Mouse (Mus musculus) lung, embryonic 15.5 days (tissue): ENCODE data around the gene Peli1. TPM values are rescaled to one million over a fixed set of nuclear protein-coding genes. Genes with fewer than 3 reads are reported as not detected.
"Not testable (repeated sequence)": the region's sequence is repeated elsewhere in the genome, so short reads cannot be mapped to it uniquely, and the experiment has no call there.

Experiments
- ATAC-seq: fragments of 200-750 bp; cut with Nextera tagmentation; 2 replicates; pipeline ENCODE4 v1.8.0; 2017; ENCODE audit warnings: moderate number of reproducible peaks, borderline replicate concordance; ENCODE audit not compliant: low FRiP score, low TSS enrichment; ENCODE audit errors: extremely low read depth
- H3K27ac ChIP-seq: fragments of 300-500 bp; sonication (generic); 2 replicates; pipeline ENCODE4 v1.5.1; 2015; ENCODE audit warnings: moderate library complexity, mild to moderate bottlenecking, inconsistent platforms
- H3K27me3 ChIP-seq: fragments of 300-500 bp; sonication (generic); 2 replicates; pipeline ENCODE4 v1.6.1; 2015; ENCODE audit warnings: inconsistent platforms
- H3K36me3 ChIP-seq: fragments of 300-500 bp; sonication (generic); 2 replicates; pipeline ENCODE4 v1.6.1; 2015; ENCODE audit warnings: inconsistent platforms
- H3K4me1 ChIP-seq: fragments of 300-500 bp; sonication (generic); 2 replicates; pipeline ENCODE4 v1.6.1; 2015; ENCODE audit warnings: inconsistent platforms
- H3K4me2 ChIP-seq: fragments of 300-500 bp; sonication (generic); 2 replicates; pipeline ENCODE4 v1.6.1; 2015; ENCODE audit warnings: inconsistent platforms, mild to moderate bottlenecking, moderate library complexity
- H3K4me3 ChIP-seq: fragments of 300-500 bp; sonication (generic); 2 replicates; pipeline ENCODE4 v1.5.1; 2015; ENCODE audit warnings: mild to moderate bottlenecking, inconsistent platforms
- H3K9ac ChIP-seq: fragments of 300-500 bp; sonication (generic); 2 replicates; pipeline ENCODE4 v1.6.1; 2015; ENCODE audit warnings: inconsistent platforms
- H3K9me3 ChIP-seq: fragments of 300-500 bp; sonication (generic); 2 replicates; pipeline ENCODE4 v1.6.1; 2016; ENCODE audit warnings: inconsistent platforms
- WGBS: fragments of 180-500 bp; shearing (Covaris S2); methylation state at CpG from one replicate; pipeline ENCODE4 v1.1.7; 2015; 5-methylcytosine and 5-hydroxymethylcytosine counted together
- polyA plus RNA-seq: library from polyadenylated mRNA; unstranded; fragments of >200 nt; fragmentation: Nextera tagmentation; extraction: Ambion mirVana; gene quantifications from 2 replicates; pipeline ENCODE4 v1.2.1, GENCODE M21; 2015

The Peli1 gene
- polyA plus RNA-seq, 1 experiment from 2014 or later: 55.3 TPM

- H3K4me3 ChIP-seq: no peak overlapping the region
- H3K27me3 ChIP-seq: no peaks in the 10 kb centered on the region
- ATAC-seq: no peak
These were observed 85.4 kb downstream of the Peli1 start for GRCm38 (mm10) chr11:21176491-21176890.

GRCm38 (mm10) chr11:21178343-21178742 lies 87.3 kb downstream of the Peli1 start:
- no peak overlapping the region for H3K27ac ChIP-seq
- H3K4me1 ChIP-seq: peaks cover 23% of the 10 kb centered on the region
- H3K36me3 ChIP-seq: no peaks in the 10 kb centered on the region
- ATAC-seq: no peak
- WGBS: 22% methylated on average over 4 of the region's 4 CpGs
- H3K27me3 ChIP-seq: no peaks in the 10 kb centered on the region
- H3K4me3 ChIP-seq: no peak overlapping the region
- no peaks in the 10 kb centered on the region for H3K9me3 ChIP-seq
- no peak overlapping the region for H3K4me2 ChIP-seq
- H3K9ac ChIP-seq: no peak overlapping the region

More at GRCm38 (mm10) chr11:21176491-21176890, 85.4 kb downstream of the Peli1 start:
- Histone ChIP-seq H3K36me3 (no peaks in the 10 kb centered on the region), H3K27ac (no peak overlapping the region), H3K9ac (no peak overlapping the region), H3K4me1 (peaks cover 26% of the 10 kb centered on the region), H3K9me3 (no peaks in the 10 kb centered on the region), H3K4me2 (no peak overlapping the region)

GRCm38 (mm10) chr11:21178998-21179645 lies 88.0 kb downstream of the Peli1 start:
- Histone ChIP-seq H3K27ac (no peak overlapping the region), H3K4me3 (no peak overlapping the region), H3K4me1 (peaks cover 17% of the 10 kb centered on the region), H3K9me3 (no peaks in the 10 kb centered on the region), H3K27me3 (no peaks in the 10 kb centered on the region), H3K36me3 (no peaks in the 10 kb centered on the region), H3K4me2 (no peak overlapping the region), H3K9ac (no peak overlapping the region)
- WGBS: 61% methylated on average over 8 of the region's 8 CpGs
- ATAC-seq: no peak

GRCm38 (mm10) chr11:21179873-21180272 lies 88.8 kb downstream of the Peli1 start:
- not testable (repeated sequence) for ATAC-seq, H3K4me3 ChIP-seq, H3K4me2 ChIP-seq, H3K27me3 ChIP-seq, H3K9me3 ChIP-seq, H3K36me3 ChIP-seq, H3K27ac ChIP-seq, H3K9ac ChIP-seq
- H3K4me1 ChIP-seq: peaks cover 11% of the 10 kb centered on the region
- 91% methylated on average over 8 of the region's 9 CpGs for WGBS

DNA sequence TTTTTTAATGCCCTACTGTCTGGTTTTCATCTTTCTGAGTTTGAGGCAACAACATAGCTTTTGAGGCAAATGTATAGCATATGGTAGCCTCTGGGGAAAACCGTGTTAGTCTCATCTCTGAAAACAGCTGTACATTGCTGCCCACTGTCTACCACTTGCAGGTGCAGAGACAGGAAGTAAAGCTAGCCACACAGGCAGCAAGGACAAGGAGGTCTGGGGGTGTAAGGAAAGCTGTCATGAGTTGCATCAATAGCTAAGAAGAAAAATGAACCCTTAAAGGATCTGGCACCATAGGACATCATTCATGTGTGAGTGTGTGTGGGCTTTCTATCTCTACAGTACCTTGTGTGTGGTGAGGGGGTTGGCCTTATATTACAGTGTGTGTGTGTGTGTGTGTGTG lies 89.6 kb downstream of the Peli1 start:
- Histone ChIP-seq H3K36me3 (no peaks in the 10 kb centered on the region), H3K9ac (no peak overlapping the region), H3K4me2 (no peak overlapping the region), H3K4me1 (peaks cover 6% of the 10 kb centered on the region), H3K4me3 (no peak overlapping the region), H3K9me3 (no peaks in the 10 kb centered on the region), H3K27ac (no peak overlapping the region), H3K27me3 (no peaks in the 10 kb centered on the region)
- ATAC-seq: no peak
- WGBS: 33% methylated on average over 1 of the region's 1 CpGs

- Histone ChIP-seq H3K27ac (no peak overlapping the region), H3K9me3 (no peaks in the 10 kb centered on the region), H3K4me3 (no peak overlapping the region), H3K4me2 (no peak overlapping the region), H3K4me1 (peaks cover 6% of the 10 kb centered on the region; the same call in 1 of the 2 replicates), H3K27me3 (no peaks in the 10 kb centered on the region), H3K9ac (no peak overlapping the region), H3K36me3 (no peaks in the 10 kb centered on the region)
- no peak for ATAC-seq
- 81% methylated on average over 2 of the region's 2 CpGs for WGBS
These were observed 90.5 kb downstream of the Peli1 start for GRCm38 (mm10) chr11:21181616-21182015.

GRCm38 (mm10) chr11:21182709-21183108 lies 91.6 kb downstream of the Peli1 start:
- Histone ChIP-seq H3K27ac (no peak overlapping the region), H3K9me3 (no peaks in the 10 kb centered on the region), H3K36me3 (no peaks in the 10 kb centered on the region), H3K27me3 (no peaks in the 10 kb centered on the region), H3K4me1 (peaks cover 6% of the 10 kb centered on the region; the same call in 1 of the 2 replicates), H3K9ac (no peak overlapping the region), H3K4me2 (no peak overlapping the region), H3K4me3 (no peak overlapping the region)
- 48% methylated on average over 1 of the region's 1 CpGs for WGBS
- no peak for ATAC-seq

GRCm38 (mm10) chr11:21191821-21192220 lies 100.7 kb downstream of the Peli1 start:
- not testable (repeated sequence) for H3K9ac ChIP-seq, H3K9me3 ChIP-seq, H3K27me3 ChIP-seq, ATAC-seq, H3K4me1 ChIP-seq, H3K36me3 ChIP-seq, H3K4me2 ChIP-seq, H3K27ac ChIP-seq, H3K4me3 ChIP-seq
- WGBS: 91% methylated on average over 8 of the region's 8 CpGs

- Histone ChIP-seq H3K4me2 (no peak overlapping the region), H3K27ac (no peak overlapping the region), H3K4me1 (no peaks in the 10 kb centered on the region), H3K4me3 (no peak overlapping the region), H3K27me3 (no peaks in the 10 kb centered on the region), H3K9ac (no peak overlapping the region), H3K36me3 (no peaks in the 10 kb centered on the region), H3K9me3 (no peaks in the 10 kb centered on the region)
- 94% methylated on average over 3 of the region's 3 CpGs for WGBS
- no peak for ATAC-seq
These were observed 103.8 kb downstream of the Peli1 start for GRCm38 (mm10) chr11:21194851-21195250.

Other genes starting within 250 kb of the Peli1 start
- 12.3 and 13.6 TPM in 2 replicates for gene Vps54, start 148.0 kb downstream of the Peli1 start, polyA plus RNA-seq